Mouse (Mus musculus) cortical plate, adult 2 months (tissue): ENCODE data around the gene Hist1h2ah. TPM values are rescaled to one million over a fixed set of nuclear protein-coding genes. Genes with fewer than 3 reads are reported as not detected.
A peak's percentile ranks its signal among the peaks of the same experiment; 100 is the strongest.

Source experiments
- H3K27ac ChIP-seq: fragments of 200-500 bp; 2 replicates; pipeline ENCODE4 v1.5.1; 2012; ENCODE audit warnings: low read length, control low read depth, inconsistent platforms; ENCODE audit not compliant: insufficient read depth
- H3K4me1 ChIP-seq: fragments of 200-500 bp; 2 replicates; pipeline ENCODE4 v1.6.1; 2011; ENCODE audit warnings: low read length; ENCODE audit not compliant: control insufficient read depth, insufficient read depth
- H3K4me3 ChIP-seq: fragments of 200-500 bp; 2 replicates; pipeline ENCODE4 v1.5.1; 2011; ENCODE audit warnings: mild to moderate bottlenecking, low read length, control low read depth; ENCODE audit not compliant: insufficient read depth
- CTCF ChIP-seq: fragments of 200-500 bp; IDR thresholded peaks from 2 replicates; pipeline ENCODE4 v1.5.1; 2011; ENCODE audit warnings: mild to moderate bottlenecking, control low read depth, low read length; ENCODE audit not compliant: insufficient read depth; ENCODE audit errors: extremely low read depth
- POLR2A ChIP-seq: fragments of 200-500 bp; IDR thresholded peaks from 2 replicates; pipeline ENCODE4 v1.6.1; 2011; ENCODE audit warnings: mild to moderate bottlenecking, low read length, control low read depth; ENCODE audit not compliant: insufficient read depth; ENCODE audit errors: extremely low read depth
- polyA plus RNA-seq: library from polyadenylated mRNA; depleted of rRNA; stranded (reverse); fragments of >200 nt; gene quantifications from 2 replicates; pipeline ENCODE4 v1.2.3, GENCODE M21; 2012

The Hist1h2ah gene
- polyA plus RNA-seq, 1 experiment, result 0.75 TPM

DNA sequence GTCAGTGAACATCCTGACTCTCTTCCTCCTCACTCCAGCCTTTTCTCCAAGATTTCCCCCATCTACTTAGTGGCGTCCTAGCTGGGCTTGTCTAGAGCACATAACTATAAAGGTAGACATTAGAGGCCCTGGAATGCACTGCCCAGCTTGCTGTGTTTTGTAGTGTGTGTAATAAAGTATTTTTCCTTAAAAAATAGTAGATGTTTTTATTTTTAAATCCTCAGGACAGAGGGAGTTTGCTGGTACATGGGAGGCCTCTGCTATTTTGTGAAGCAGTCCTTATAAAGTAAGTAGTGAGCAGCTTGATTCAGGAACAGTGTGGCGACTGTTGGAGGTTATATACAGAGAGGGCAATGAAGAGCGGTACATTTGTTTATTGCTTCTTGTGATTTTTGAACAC, 26.7 kb downstream of the Hist1h2ah start:
- Histone ChIP-seq H3K27ac (no peak overlapping the region), H3K4me3 (no peak overlapping the region), H3K4me1 (no peaks in the 10 kb centered on the region)
- TF ChIP-seq CTCF (no peak), POLR2A (no peak)

DNA sequence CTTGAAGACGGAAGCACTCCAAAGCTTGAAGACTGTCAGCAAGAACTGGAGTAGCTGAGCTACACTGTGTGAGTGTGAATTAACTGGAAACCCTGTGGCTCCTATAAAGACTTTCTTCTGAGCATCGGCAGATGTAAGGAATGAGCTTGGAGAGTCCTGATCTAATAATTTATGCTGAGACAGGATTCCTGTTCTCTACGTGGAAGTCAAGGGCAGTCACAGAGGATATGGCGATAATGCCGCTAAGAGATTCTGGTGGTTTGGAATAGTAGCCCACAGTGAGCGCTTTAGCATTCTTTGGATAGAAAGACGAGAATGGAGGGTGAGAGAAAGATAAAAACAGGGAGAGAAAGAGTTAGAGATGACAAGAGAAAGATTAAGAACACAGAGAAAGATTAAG, 27.5 kb downstream of the Hist1h2ah start:
- TF ChIP-seq POLR2A, result no peak
- H3K4me1 ChIP-seq, result no peaks in the 10 kb centered on the region
- no peak overlapping the region for H3K27ac ChIP-seq
- no peak overlapping the region for H3K4me3 ChIP-seq

DNA sequence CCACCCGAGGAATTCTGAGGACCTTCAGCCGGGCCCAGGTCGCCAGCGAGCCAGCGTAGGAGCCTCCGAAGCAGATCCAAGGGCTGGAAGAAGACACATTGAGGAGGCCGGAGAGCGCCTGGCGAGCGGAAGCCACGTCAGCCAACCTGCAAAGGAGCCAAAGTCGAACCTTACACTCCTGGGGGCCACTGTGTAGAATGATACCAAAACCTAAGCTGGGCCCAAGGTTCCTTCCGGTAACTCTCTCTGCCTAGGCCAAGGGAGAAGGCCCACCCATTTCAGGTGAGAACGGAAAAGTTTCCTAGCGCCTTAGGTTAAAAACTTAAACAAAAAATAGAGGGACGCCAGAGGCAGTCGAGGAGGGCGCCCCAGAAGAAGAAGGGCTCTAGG, 28.3 kb downstream of the Hist1h2ah start:
- H3K4me3 ChIP-seq, result peak overlapping the region; percentile 27; the same call in 1 of the 2 replicates
- TF ChIP-seq CTCF (no peak), POLR2A (no peak)
- H3K4me1 ChIP-seq, result no peaks in the 10 kb centered on the region
- no peak overlapping the region for H3K27ac ChIP-seq

- TF ChIP-seq POLR2A (no peak), CTCF (no peak)
- no peaks in the 10 kb centered on the region for H3K4me1 ChIP-seq
- peak overlapping the region; percentile 27 for H3K4me3 ChIP-seq
- no peak overlapping the region for H3K27ac ChIP-seq
These were observed 28.8 kb downstream of the Hist1h2ah start for GRCm38 (mm10) chr13:22006334-22007120.

GRCm38 (mm10) chr13:22005605-22006333, 29.6 kb downstream of the Hist1h2ah start:
- Histone ChIP-seq H3K27ac (no peak overlapping the region), H3K4me3 (peak overlapping the region; percentile 27), H3K4me1 (no peaks in the 10 kb centered on the region)
- TF ChIP-seq CTCF (no peak), POLR2A (no peak)

DNA sequence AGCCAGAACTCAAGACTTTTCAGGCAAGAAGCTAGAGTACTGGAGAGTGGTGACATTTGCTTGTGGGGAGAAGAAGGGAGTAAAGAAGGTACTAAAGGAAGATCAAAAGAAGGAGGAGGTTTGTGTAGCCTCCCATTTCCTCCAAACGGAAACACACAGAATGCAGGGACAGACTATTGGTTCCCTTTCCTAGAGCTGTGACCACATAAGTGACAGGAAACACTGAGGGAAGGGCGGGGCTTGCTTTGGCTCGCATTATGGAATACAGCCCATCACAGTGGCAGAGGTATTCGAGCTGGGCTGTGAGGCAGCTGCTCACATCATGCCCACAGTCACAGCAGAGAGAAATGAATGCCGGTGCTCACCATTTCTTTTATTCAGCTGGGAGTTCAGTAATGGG, 33.5 kb downstream of the Hist1h2ah start:
- Histone ChIP-seq H3K4me1 (no peaks in the 10 kb centered on the region), H3K4me3 (no peak overlapping the region), H3K27ac (no peak overlapping the region)
- TF ChIP-seq CTCF, result no peak
- TF ChIP-seq POLR2A, result no peak

- no peak for TF ChIP-seq CTCF
- TF ChIP-seq POLR2A, result no peak
- Histone ChIP-seq H3K4me3 (no peak overlapping the region), H3K27ac (no peak overlapping the region), H3K4me1 (no peaks in the 10 kb centered on the region)
These were observed 34.0 kb downstream of the Hist1h2ah start for GRCm38 (mm10) chr13:22001346-22001745.

DNA sequence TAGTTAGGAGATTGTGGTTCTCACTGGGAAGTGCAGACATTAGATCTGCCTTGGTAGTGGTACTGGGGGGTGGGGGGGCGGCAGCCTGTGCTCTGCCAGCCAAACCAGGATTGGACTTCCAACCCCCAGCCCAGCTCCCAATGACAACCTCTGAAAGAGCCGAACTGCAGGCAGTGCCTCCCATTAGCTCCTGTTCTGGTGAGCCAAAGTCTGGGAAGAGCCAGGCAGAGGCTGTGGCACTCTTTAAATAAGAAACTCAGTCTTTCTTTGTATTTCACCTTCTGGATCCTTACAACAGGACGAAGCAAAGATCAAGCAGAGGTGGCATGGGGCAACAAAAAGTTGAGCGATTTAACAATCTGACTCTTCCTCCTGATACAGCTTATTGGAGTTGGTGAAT, 36.2 kb downstream of the Hist1h2ah start:
- Histone ChIP-seq H3K27ac (no peak overlapping the region), H3K4me1 (no peaks in the 10 kb centered on the region), H3K4me3 (no peak overlapping the region)
- no peak for TF ChIP-seq CTCF
- TF ChIP-seq POLR2A, result no peak

DNA sequence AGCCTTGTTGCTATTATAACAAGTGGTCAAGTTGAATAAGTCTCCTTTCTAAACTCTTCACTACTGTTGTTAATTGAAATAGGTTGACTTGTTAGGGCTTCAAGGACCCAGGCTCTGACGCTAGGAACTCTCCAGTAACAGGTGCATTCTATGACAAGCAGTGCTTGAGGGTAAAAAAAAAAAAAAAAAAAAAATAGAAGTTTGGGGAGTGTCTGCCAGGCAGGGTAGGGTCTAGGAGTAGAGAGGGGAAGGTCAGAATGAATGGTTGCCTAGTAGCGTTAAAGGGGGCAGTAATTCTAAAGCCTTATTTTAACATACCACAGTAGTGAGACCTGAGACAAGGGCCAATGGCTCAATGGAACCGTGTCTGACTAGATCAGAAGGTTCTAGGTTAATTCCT, 37.0 kb downstream of the Hist1h2ah start:
- Histone ChIP-seq H3K27ac (no peak overlapping the region), H3K4me3 (no peak overlapping the region), H3K4me1 (no peaks in the 10 kb centered on the region)
- no peak for TF ChIP-seq CTCF
- TF ChIP-seq POLR2A, result no peak

DNA sequence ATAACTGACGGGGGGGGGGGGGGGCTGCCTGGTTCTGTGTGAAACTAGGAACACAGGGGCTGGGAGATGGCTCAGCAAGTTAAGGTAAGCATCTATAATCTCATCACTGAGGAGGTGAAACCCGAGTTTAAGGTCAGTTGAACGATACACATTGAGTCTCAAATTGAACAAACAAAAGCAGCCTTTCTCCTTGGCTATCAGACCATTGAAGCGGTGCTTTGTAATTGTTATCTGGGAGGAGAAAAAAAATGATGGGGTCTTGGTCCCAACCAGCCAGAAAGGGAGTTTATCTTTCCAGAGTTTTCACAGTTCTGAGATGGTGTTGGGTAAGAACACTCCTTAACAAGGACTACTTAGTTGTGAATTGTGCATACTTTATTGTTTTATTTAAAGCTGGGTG, 37.5 kb downstream of the Hist1h2ah start:
- TF ChIP-seq CTCF (no peak), POLR2A (no peak)
- H3K4me3 ChIP-seq, result no peak overlapping the region
- no peak overlapping the region for H3K27ac ChIP-seq
- H3K4me1 ChIP-seq, result no peaks in the 10 kb centered on the region
